7 mouse cellular contexts compared by ENCODE assay signal in genomic region chr16:20620751-20621190, GRCm38 (mm10). TPM values are rescaled to one million over a fixed set of nuclear protein-coding genes. Genes with fewer than 3 reads are reported as not detected.
DNase-seq lines count a peak whose midpoint lies in the region; ATAC-seq and TF ChIP-seq lines count a peak whose summit lies in the region.

No protein-coding gene starts in this region.

- TF ChIP-seq EP300 in heart, postnatal 0 days (IDR thresholded peaks at IDR 0.05; ENCODE audit: low read depth) = no peak

- H3K36me3 ChIP-seq in lung, embryonic 16.5 days (ENCODE audit: control insufficient read depth, insufficient read depth, low read length) = no peaks in the 10 kb centered on the region
- H3K36me3 ChIP-seq in heart, postnatal 0 days (replicated peaks; ENCODE audit: control insufficient read depth, insufficient read depth, low read length) = no peaks in the 10 kb centered on the region

- H3K27ac ChIP-seq in lung, embryonic 16.5 days (ENCODE audit: low read length) = no peak overlapping the region
- H3K27ac ChIP-seq in brown adipose tissue, adult 24 weeks (replicated peaks; ENCODE audit: low read depth, low read length) = no peak overlapping the region
- no peak overlapping the region for H3K27ac ChIP-seq in heart, postnatal 0 days (ENCODE audit: low read depth)

- peak overlapping the region; percentile 75 for H3K4me3 ChIP-seq in lung, embryonic 16.5 days (ENCODE audit: low read length)
- H3K4me3 ChIP-seq in brown adipose tissue, adult 24 weeks (ENCODE audit: insufficient read depth, low read depth, low read length) = peak overlapping the region; percentile 78
- peak overlapping the region; percentile 72 for H3K4me3 ChIP-seq in heart, postnatal 0 days (ENCODE audit: low read depth, low read length)

- H3K9ac ChIP-seq in lung, embryonic 16.5 days (ENCODE audit: low read length) = peak overlapping the region; percentile 65
- peak overlapping the region; percentile 12; the same call in 1 of the 2 replicates for H3K9ac ChIP-seq in heart, postnatal 0 days (replicated peaks; ENCODE audit: low read depth, low read length)

- H3K4me1 ChIP-seq in lung, embryonic 16.5 days (replicated peaks; ENCODE audit: control insufficient read depth, insufficient read depth, low read length) = peaks cover 23% of the 10 kb centered on the region
- 0 out of 2 replicates have a peak, but pooled peaks cover 8% of the 10 kb centered on the region for H3K4me1 ChIP-seq in brown adipose tissue, adult 24 weeks (ENCODE audit: control insufficient read depth, insufficient read depth, insufficient read length, low read length)
- H3K4me1 ChIP-seq in heart, postnatal 0 days (ENCODE audit: control insufficient read depth, insufficient read depth) = peaks cover 24% of the 10 kb centered on the region; the same call in 1 of the 2 replicates

- peak; percentile 5; the same call in 1 of the 2 replicates for ATAC-seq in lung, embryonic 16.5 days (ENCODE audit: low read depth)
- no peak for ATAC-seq in heart, postnatal 0 days (ENCODE audit: insufficient read depth, low read depth)

- no peak for DNase-seq in lung, postnatal 10 days
- DNase-seq in heart, postnatal 0 days (ENCODE audit: low spot score) = no peak
- DNase-seq in mesoderm, embryonic 11.5 days (ENCODE audit: low read depth, low spot score) = peak; percentile 24
- DNase-seq in adipocyte (ENCODE audit: low spot score) = no peak
- DNase-seq in embryo, embryonic 11 days = no peak

- no peak for TF ChIP-seq CTCF in heart, postnatal 0 days (IDR thresholded peaks at IDR 0.05; ENCODE audit: low read depth)

- H3K4me2 ChIP-seq in lung, embryonic 16.5 days (ENCODE audit: low read depth, low read length) = peak overlapping the region; percentile 82
- peak overlapping the region; percentile 94 for H3K4me2 ChIP-seq in heart, postnatal 0 days (ENCODE audit: low read depth, low read length)

- WGBS in lung, embryonic 16.5 days = 0% methylated on average over 32 of the region's 32 CpGs
- 1% methylated on average over 32 of the region's 32 CpGs for WGBS in heart, postnatal 0 days

- peaks cover 22% of the 10 kb centered on the region for H3K27me3 ChIP-seq in lung, embryonic 16.5 days (ENCODE audit: control insufficient read depth, insufficient read depth, low read depth, low read length)
- peaks cover 53% of the 10 kb centered on the region for H3K27me3 ChIP-seq in heart, postnatal 0 days (ENCODE audit: control insufficient read depth, insufficient read depth, low read length)

- H3K9me3 ChIP-seq in lung, embryonic 16.5 days (ENCODE audit: control insufficient read depth, low read length) = no peaks in the 10 kb centered on the region
- no peaks in the 10 kb centered on the region for H3K9me3 ChIP-seq in heart, postnatal 0 days (replicated peaks; ENCODE audit: control insufficient read depth, low read length)

RNA-seq across cellular contexts. Expression of gene Camk2n2, which starts 0.3 kb away (rescaled TPM):
- 0.59 and 0.88 TPM in 2 replicates for polyA plus RNA-seq in lung, embryonic 16.5 days (2015; fragmentation: Nextera tagmentation; extraction: Ambion mirVana)
- 0.88 and 4.0 TPM in 2 replicates for polyA plus RNA-seq in brown adipose tissue, adult 24 weeks (2012; ENCODE audit: insufficient read depth, insufficient read length, missing spikeins)
- total RNA-seq in heart, postnatal 0 days (2014; rRNA removed; ENCODE audit: low replicate concordance) = 0.31 and 1.5 TPM in 2 replicates
- 0.34 and 0.49 TPM in 2 replicates for polyA plus RNA-seq in heart, postnatal 0 days (2015; fragmentation: Nextera tagmentation; extraction: Ambion mirVana)

RNA-seq across cellular contexts. Expression of gene Ece2, which starts 8.9 kb away (rescaled TPM):
- polyA plus RNA-seq in lung, embryonic 16.5 days (2015; fragmentation: Nextera tagmentation; extraction: Ambion mirVana) = 1.4 and 2.2 TPM in 2 replicates
- not detected in 2 replicates for polyA plus RNA-seq in brown adipose tissue, adult 24 weeks (2012; ENCODE audit: insufficient read depth, insufficient read length, missing spikeins)
- 0.43 and 1.5 TPM in 2 replicates for total RNA-seq in heart, postnatal 0 days (2014; rRNA removed; ENCODE audit: low replicate concordance)
- 0.21 and 0.26 TPM in 2 replicates for polyA plus RNA-seq in heart, postnatal 0 days (2015; fragmentation: Nextera tagmentation; extraction: Ambion mirVana)

RNA-seq across cellular contexts. Expression of gene Alg3, which starts 9.2 kb away (rescaled TPM):
- polyA plus RNA-seq in lung, embryonic 16.5 days (2015; fragmentation: Nextera tagmentation; extraction: Ambion mirVana) = 29.1 and 31.5 TPM in 2 replicates
- polyA plus RNA-seq in brown adipose tissue, adult 24 weeks (2012; ENCODE audit: insufficient read depth, insufficient read length, missing spikeins) = 15.9 and 17.3 TPM in 2 replicates
- total RNA-seq in heart, postnatal 0 days (2014; rRNA removed; ENCODE audit: low replicate concordance) = 15.3 and 21.6 TPM in 2 replicates
- polyA plus RNA-seq in heart, postnatal 0 days (2015; fragmentation: Nextera tagmentation; extraction: Ambion mirVana) = 20.2 and 20.7 TPM in 2 replicates

RNA-seq across cellular contexts. Expression of gene Gm49333, which starts 9.4 kb away (rescaled TPM):
- not detected in 2 replicates for polyA plus RNA-seq in lung, embryonic 16.5 days (2015; fragmentation: Nextera tagmentation; extraction: Ambion mirVana)
- polyA plus RNA-seq in brown adipose tissue, adult 24 weeks (2012; ENCODE audit: insufficient read depth, insufficient read length, missing spikeins) = not detected in 2 replicates
- total RNA-seq in heart, postnatal 0 days (2014; rRNA removed; ENCODE audit: low replicate concordance) = not detected in 2 replicates
- polyA plus RNA-seq in heart, postnatal 0 days (2015; fragmentation: Nextera tagmentation; extraction: Ambion mirVana) = not detected in 2 replicates

RNA-seq across cellular contexts. Expression of gene Eef1akmt4, which starts 9.4 kb away (rescaled TPM):
- 24.4 and 25.6 TPM in 2 replicates for polyA plus RNA-seq in lung, embryonic 16.5 days (2015; fragmentation: Nextera tagmentation; extraction: Ambion mirVana)
- 3.6 and 8.2 TPM in 2 replicates for polyA plus RNA-seq in brown adipose tissue, adult 24 weeks (2012; ENCODE audit: insufficient read depth, insufficient read length, missing spikeins)
- 9.5 and 18.9 TPM in 2 replicates for total RNA-seq in heart, postnatal 0 days (2014; rRNA removed; ENCODE audit: low replicate concordance)
- 11.2 and 12.6 TPM in 2 replicates for polyA plus RNA-seq in heart, postnatal 0 days (2015; fragmentation: Nextera tagmentation; extraction: Ambion mirVana)
